Mouse (Mus musculus): ENCODE results near the gene Hspa1b. TPM values are rescaled to one million over a fixed set of nuclear protein-coding genes. Genes with fewer than 3 reads are reported as not detected.
"Not testable (repeated sequence)": the region's sequence is repeated elsewhere in the genome, so short reads cannot be mapped to it uniquely, and the experiment has no call there.

Hspa1b gene
- 7.6 and 12.5 TPM in 2 replicates for polyA plus RNA-seq (2012; rRNA removed)

GRCm38 (mm10) chr17:34959130-34959778, at the start of gene Hspa1b:
Gene Hspa1b, minus strand, starts transcription at chr17:34959238.
- WGBS, result under 1% methylated on average over 29 of the region's 32 CpGs
- H3K27me3 ChIP-seq (ENCODE audit: control insufficient read depth, insufficient read depth, low read length); H3K36me3 ChIP-seq (ENCODE audit: control insufficient read depth, insufficient read depth, low read length); H3K4me1 ChIP-seq (ENCODE audit: control insufficient read depth, insufficient read depth, insufficient read length): not testable (repeated sequence)
- Histone ChIP-seq H3K4me3 (ENCODE audit: extremely low read depth, insufficient read depth, insufficient read length) (peak within 1 kb of the TSS; percentile 86), H3K27ac (ENCODE audit: insufficient read depth, low read length) (peak within 1 kb of the TSS; percentile 93)
- peak; percentile 49 to 66 for DNase-seq (ENCODE audit: low read depth in 1 of 2, low spot score in 2 of 2)

- no peak for DNase-seq (ENCODE audit: low read depth in 1 of 2, low spot score in 2 of 2)
- Histone ChIP-seq H3K4me3 (ENCODE audit: extremely low read depth, insufficient read depth, insufficient read length) (no peak overlapping the region), H3K36me3 (ENCODE audit: control insufficient read depth, insufficient read depth, low read length) (peaks cover 55% of the 10 kb centered on the region), H3K4me1 (ENCODE audit: control insufficient read depth, insufficient read depth, insufficient read length) (no peaks in the 10 kb centered on the region), H3K27me3 (ENCODE audit: control insufficient read depth, insufficient read depth, low read length) (no peaks in the 10 kb centered on the region), H3K27ac (ENCODE audit: insufficient read depth, low read length) (no peak overlapping the region)
- WGBS, result 90% methylated on average over 7 of the region's 7 CpGs
- TF ChIP-seq CTCF (IDR thresholded peaks at IDR 0.05; ENCODE audit: extremely low read depth, insufficient read depth, insufficient read length, insufficient replicate concordance) (no peak), POLR2A (IDR thresholded peaks at IDR 0.05; ENCODE audit: low read depth, low read length) (no peak)
Measured at GRCm38 (mm10) chr17:35007387-35007991, 48.5 kb upstream of the Hspa1b start.

- H3K27me3 ChIP-seq (ENCODE audit: control insufficient read depth, insufficient read depth, low read length); H3K27ac ChIP-seq (ENCODE audit: insufficient read depth, low read length); H3K4me1 ChIP-seq (ENCODE audit: control insufficient read depth, insufficient read depth, insufficient read length); H3K4me3 ChIP-seq (ENCODE audit: extremely low read depth, insufficient read depth, insufficient read length); DNase-seq (ENCODE audit: low read depth in 1 of 2, low spot score in 2 of 2): not testable (repeated sequence)
- H3K36me3 ChIP-seq (ENCODE audit: control insufficient read depth, insufficient read depth, low read length), result peaks cover 39% of the 10 kb centered on the region
- 93% methylated on average over 4 of the region's 5 CpGs for WGBS
Measured at GRCm38 (mm10) chr17:35005902-35006301, 46.9 kb upstream of the Hspa1b start.

GRCm38 (mm10) chr17:35005158-35005557, 46.1 kb upstream of the Hspa1b start:
- no peak overlapping the region for H3K27ac ChIP-seq (ENCODE audit: insufficient read depth, low read length)
- H3K27me3 ChIP-seq (ENCODE audit: control insufficient read depth, insufficient read depth, low read length), result no peaks in the 10 kb centered on the region
- no peak overlapping the region for H3K4me3 ChIP-seq (ENCODE audit: extremely low read depth, insufficient read depth, insufficient read length)
- no peaks in the 10 kb centered on the region for H3K4me1 ChIP-seq (ENCODE audit: control insufficient read depth, insufficient read depth, insufficient read length)
- TF ChIP-seq POLR2A (IDR thresholded peaks at IDR 0.05; ENCODE audit: low read depth, low read length) (no peak), CTCF (IDR thresholded peaks at IDR 0.05; ENCODE audit: extremely low read depth, insufficient read depth, insufficient read length, insufficient replicate concordance) (no peak)
- WGBS, result 93% methylated on average over 10 of the region's 10 CpGs
- H3K36me3 ChIP-seq (ENCODE audit: control insufficient read depth, insufficient read depth, low read length), result peaks cover 32% of the 10 kb centered on the region
- no peak for DNase-seq (ENCODE audit: low read depth in 1 of 2, low spot score in 2 of 2)

GRCm38 (mm10) chr17:35004075-35004717, 45.2 kb upstream of the Hspa1b start:
- TF ChIP-seq POLR2A (IDR thresholded peaks at IDR 0.05; ENCODE audit: low read depth, low read length), result no peak
- no peak for TF ChIP-seq CTCF (IDR thresholded peaks at IDR 0.05; ENCODE audit: extremely low read depth, insufficient read depth, insufficient read length, insufficient replicate concordance)
- no peaks in the 10 kb centered on the region for H3K27me3 ChIP-seq (ENCODE audit: control insufficient read depth, insufficient read depth, low read length)
- H3K27ac ChIP-seq (ENCODE audit: insufficient read depth, low read length), result no peak overlapping the region
- peaks cover 30% of the 10 kb centered on the region for H3K36me3 ChIP-seq (ENCODE audit: control insufficient read depth, insufficient read depth, low read length)
- 96% methylated on average over 17 of the region's 17 CpGs for WGBS
- no peak overlapping the region for H3K4me3 ChIP-seq (ENCODE audit: extremely low read depth, insufficient read depth, insufficient read length)
- no peak for DNase-seq (ENCODE audit: low read depth in 1 of 2, low spot score in 2 of 2)
- H3K4me1 ChIP-seq (ENCODE audit: control insufficient read depth, insufficient read depth, insufficient read length), result no peaks in the 10 kb centered on the region

GRCm38 (mm10) chr17:35003022-35003838, 44.2 kb upstream of the Hspa1b start:
- no peak for DNase-seq (ENCODE audit: low read depth in 1 of 2, low spot score in 2 of 2)
- no peaks in the 10 kb centered on the region for H3K4me1 ChIP-seq (ENCODE audit: control insufficient read depth, insufficient read depth, insufficient read length)
- peak overlapping the region; percentile 18 for H3K4me3 ChIP-seq (ENCODE audit: extremely low read depth, insufficient read depth, insufficient read length)
- no peak for TF ChIP-seq POLR2A (IDR thresholded peaks at IDR 0.05; ENCODE audit: low read depth, low read length)
- no peak for TF ChIP-seq CTCF (IDR thresholded peaks at IDR 0.05; ENCODE audit: extremely low read depth, insufficient read depth, insufficient read length, insufficient replicate concordance)
- H3K27ac ChIP-seq (ENCODE audit: insufficient read depth, low read length), result peak overlapping the region; percentile 100
- peaks cover 29% of the 10 kb centered on the region for H3K36me3 ChIP-seq (ENCODE audit: control insufficient read depth, insufficient read depth, low read length)
- WGBS, result 38% methylated on average over 9 of the region's 9 CpGs
- H3K27me3 ChIP-seq (ENCODE audit: control insufficient read depth, insufficient read depth, low read length), result no peaks in the 10 kb centered on the region
